Mouse (Mus musculus) kidney, adult 8-10 months (tissue): ENCODE data around the gene Cd4.

Experiments
- DNase-seq, 2 experiments: peaks; one replicate each; pipeline ENCODE4 v3.0.0; 2022

The Cd4 gene

DNA sequence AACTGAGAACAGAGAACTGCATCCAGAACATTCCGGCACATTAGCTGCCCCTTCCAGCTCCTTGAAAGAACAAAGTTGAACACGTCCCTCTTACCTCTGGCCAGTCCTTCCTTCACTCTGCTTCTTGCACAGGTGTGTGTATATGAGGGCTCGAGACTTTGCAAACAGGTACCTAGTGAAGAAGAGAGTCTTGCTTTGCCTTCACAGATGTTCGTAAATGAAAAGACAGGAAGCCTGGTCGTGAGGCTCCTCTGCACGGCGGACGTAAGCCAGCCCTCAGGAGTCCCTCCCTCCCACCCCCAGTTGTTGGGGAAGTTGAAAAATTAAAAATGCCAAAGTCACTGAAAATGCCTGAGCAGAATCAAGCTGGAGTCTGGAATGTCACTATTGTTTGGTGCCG, at the start of gene Cd4:
TSS of gene Cd4 (minus strand) at position 236 of the 400 bp plus-strand sequence.
- no peak for DNase-seq

DNA sequence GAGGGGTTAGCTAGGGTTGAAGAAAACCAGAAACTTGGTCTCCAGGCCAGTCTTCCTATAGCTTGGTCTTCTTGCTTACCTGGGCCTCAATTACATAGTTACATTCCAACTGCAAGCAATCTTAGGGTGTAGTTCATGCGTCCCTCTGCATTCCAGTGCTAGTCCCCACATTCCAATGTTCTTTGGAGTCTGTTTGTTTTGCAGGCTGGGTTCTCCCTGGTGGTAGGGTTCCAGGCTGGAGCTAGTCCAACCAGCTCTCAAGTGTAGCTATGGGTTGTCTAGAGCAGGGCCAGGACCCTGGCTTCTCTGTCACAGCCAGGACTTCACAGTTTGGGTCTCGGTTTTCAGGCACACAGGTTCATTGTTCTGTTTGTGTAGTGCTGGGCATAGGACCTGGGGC, 49.5 kb upstream of the Cd4 start:
- DNase-seq, result no peak

DNA sequence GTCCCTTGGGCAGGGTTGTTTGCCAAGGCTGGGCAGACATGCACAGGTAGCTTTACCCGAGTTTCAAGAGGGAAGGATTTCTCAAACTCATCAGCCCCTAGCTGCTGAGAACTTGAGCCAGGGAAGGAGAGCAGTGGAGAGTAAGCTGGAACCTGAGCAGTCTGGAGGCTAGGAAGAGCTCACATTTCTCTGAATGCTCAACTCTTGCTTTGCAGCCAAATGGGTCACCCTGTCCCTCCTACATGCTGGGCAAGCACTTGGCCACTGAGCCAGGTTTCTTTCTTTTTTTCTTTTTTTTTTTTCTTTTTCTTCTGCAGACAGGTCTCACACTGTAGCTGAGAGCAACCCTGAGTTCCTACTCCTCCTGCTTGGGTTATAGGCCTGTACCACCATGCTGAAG, 48.7 kb upstream of the Cd4 start:
- no peak for DNase-seq

DNA sequence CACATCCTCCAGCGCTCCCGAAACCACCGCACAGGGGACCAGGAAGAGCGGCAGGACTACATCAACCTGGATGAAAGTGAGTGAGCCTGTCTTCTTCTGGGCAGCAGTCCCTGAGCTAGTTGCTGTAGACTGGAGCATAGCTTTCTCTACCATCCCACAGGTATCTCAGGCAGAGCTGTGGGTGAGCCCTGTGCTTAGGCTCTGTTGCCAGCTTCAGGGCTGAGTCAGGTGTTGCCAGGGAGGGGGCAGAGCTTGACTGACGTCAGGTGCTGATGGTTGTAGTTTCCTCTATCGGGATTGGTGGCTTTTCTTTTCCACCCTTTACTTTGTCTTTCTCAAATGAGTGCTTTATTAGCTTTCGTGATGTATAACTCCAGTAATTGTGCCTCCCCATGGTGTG, 46.6 kb upstream of the Cd4 start:
- no peak for DNase-seq

DNA sequence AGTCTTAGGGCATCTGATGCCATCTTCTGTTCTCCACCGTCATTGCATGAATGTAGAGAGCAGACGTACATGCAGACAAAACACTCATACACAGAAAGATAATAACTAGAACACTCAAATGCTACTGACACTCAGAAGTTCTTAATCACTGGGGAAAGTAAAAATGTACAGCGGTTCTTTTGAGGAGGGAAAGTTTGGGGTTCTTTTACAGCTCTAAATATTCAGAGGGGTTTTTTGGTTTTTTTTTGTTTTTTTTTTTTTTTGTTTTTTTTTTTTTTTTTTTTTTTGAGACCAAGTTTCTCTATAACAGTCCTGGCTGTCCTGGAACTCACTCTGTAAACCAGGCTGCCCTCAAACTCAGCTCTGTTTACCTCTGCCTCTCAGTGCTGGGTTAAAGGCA, 45.1 kb upstream of the Cd4 start:
- no peak for DNase-seq

DNA sequence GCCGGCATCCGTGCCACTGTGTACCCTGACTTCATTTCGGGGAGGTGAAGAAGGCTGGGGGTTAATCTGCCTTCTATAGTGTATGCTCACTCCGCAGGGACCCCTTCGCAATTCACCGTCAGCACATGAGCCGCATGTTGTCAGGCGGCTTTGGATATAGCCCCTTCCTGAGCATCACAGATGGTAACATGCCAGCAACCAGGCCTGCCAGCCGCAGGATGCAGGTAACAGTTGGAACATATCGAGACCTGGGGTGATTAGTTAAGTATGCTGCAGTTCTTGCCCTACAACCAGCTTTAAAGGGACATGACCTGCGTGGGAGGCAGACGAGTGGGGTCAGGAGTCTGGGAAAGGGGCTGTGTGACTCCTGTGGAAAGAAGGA, 44.3 kb upstream of the Cd4 start:
- DNase-seq, result no peak

DNA sequence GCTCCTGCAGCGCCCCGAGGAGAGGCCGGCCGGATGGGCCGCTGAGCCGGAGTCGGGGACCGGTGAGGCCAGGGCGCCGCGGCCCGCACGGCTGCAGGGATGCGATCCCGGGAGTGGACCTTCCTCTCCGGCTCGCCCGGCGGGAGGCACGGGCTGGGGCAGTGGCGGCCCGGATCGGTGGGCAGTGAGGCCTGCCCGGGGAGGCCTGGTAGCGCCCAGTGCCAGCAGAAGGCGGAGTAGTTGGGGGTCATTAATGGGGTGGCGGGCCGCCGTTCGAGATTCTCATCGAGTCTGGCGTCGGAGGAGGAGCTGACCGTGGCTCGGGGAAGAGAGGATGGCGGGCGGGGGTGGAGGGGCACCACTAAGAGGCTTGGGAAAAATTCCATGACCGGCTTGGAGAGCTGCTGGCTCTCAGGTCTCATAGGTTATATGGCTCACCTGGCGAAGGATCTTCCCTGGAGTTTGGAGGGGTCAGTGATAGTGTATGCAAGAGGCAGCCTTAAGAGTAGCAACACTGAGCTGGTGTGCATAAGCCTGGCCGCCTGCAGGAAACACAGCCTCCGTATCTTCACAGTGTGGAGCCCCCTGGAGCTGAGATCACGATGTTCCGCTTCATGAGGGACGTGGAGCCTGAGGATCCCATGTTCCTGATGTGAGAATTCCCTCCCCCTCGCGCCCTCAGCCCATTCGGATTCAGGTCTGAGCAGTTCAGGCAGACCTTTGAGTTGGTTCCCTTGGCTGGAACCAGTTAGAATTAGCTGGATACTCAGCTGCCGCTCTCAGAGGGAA, 43.7 kb upstream of the Cd4 start:
- peak in 1 of 2 experiments; percentile 50 for DNase-seq

DNA sequence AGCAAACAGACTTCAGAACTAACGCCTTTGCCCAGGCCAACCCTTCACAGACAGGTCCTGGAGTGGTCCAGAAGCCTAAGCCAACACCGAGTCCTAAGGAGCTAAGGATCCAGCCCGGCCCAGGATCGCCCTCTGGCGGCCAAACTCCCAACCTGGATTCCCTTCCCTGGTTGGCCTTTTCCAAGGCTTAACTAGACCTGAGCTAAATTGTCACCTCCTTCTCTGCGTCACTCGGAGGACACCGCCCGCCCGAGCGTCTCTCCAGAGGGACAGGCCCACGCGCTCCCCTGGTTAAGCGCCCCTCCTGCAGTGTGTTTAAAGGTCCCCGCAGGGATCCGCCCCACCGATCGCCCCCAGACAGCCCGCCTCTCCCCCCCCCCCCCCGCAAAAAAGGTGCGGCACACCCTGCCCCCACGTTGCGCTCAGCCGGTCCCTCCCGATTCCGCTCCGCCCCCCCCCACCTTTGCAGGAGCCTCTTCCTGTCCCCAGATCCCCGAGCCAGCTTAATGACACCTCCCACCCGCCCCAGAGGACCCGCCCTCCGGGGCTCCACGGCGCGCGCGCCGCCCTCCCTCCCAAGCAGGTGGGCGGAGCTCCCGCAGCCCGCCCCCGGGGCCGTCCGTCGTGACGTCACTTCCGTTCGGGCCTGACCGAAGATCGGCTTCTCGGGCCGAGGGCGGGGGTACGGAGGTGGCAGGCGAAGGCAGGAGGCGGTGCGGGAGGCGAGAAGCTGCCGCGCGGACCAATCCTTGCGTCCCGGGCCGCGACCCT, 42.9 kb upstream of the Cd4 start, which contains the start of gene Mlf2:
TSS of gene Mlf2 (plus strand) at position 633 of the 771 bp plus-strand sequence.
- DNase-seq, result peak; percentile 99 to 100

DNA sequence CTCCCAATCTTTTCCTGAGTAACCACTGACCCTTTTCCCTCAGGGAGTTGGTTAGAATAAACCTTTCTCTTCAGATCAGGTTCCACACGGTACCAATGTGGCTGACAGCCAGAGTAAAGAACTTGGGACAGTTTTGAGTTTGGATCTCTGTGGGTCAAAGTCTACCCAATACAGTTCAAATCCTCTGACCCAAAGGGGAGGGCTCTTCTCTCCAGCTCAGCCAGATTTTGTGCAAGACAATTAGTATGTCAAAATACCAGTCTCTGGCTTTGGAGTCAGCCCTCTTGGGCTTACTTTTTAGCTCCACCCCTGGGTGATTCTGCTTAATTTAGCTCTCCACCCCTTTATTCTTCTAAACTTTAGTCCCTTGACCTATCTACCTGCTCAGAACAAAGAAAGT, 42.2 kb upstream of the Cd4 start:
- DNase-seq, result peak; percentile 76 to 88

DNA sequence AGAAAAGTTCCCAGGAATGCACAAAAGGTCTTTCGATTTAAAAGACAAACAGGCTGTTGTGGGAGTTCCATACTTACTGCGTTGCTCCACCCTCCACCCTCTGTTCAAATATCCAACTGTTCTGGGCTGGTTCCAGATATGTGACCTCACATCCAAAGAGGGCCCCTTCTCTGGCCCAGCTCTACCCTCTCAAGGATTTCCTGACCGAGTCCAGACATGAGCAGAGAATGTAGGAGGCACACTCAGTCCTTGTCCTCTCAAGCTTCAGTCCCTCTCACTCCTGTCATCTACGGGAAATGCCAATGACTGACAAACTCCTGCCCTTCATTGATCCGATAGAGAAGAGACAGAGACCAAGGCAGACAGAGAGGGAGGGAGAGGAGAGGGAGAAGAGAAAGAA, 37.9 kb upstream of the Cd4 start:
- DNase-seq, result no peak

DNA sequence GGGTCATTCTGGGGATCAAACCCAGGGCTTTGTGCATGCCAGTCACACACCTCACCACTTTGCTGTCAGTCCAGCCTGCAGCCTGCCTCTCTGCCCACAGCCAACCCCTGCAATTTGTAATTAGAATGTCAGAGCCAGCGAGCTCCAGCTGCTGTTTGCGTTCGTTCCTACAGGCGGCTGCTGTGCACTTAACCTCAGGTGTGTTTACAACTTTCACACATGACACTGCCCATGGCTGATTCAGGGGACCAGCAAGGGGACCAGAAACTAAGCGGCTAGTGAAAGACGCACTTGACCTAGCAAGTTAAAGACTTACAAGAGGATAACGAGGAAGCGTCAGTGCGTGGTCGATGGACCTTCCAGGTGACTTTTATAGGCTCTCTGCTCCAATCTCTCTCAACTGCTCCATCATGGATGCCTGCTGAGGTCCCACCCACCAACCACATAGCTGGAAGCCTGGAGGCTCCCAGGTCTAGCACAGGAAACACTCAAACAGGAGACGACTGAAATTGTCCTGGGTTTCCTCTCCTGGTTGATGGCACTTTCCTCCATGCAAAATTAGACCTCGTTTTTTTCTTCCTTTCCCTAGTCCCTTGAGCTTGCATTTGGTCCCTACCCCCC, 37.3 kb upstream of the Cd4 start:
- peak in 1 of 2 experiments; percentile 54 for DNase-seq

DNA sequence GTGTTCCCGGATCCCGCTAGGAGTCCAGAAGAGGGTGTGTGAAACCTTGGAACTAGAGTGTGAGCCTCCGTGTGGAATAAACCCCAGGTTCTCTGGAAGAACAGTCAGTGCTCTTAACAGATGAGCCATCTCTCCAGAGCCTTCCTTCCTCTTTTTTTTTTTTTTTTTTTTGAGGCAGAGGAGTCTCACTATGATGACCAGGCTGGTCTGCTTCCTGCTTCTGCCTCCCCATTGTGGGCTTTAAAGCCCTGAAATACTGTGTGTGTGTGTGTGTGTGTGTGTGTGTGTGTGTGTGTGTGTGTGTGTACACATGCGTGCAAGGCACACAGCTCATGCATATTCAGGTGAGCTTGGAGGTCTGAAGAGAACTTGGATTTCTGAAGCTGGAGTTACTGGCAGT, 33.5 kb upstream of the Cd4 start:
- no peak for DNase-seq

DNA sequence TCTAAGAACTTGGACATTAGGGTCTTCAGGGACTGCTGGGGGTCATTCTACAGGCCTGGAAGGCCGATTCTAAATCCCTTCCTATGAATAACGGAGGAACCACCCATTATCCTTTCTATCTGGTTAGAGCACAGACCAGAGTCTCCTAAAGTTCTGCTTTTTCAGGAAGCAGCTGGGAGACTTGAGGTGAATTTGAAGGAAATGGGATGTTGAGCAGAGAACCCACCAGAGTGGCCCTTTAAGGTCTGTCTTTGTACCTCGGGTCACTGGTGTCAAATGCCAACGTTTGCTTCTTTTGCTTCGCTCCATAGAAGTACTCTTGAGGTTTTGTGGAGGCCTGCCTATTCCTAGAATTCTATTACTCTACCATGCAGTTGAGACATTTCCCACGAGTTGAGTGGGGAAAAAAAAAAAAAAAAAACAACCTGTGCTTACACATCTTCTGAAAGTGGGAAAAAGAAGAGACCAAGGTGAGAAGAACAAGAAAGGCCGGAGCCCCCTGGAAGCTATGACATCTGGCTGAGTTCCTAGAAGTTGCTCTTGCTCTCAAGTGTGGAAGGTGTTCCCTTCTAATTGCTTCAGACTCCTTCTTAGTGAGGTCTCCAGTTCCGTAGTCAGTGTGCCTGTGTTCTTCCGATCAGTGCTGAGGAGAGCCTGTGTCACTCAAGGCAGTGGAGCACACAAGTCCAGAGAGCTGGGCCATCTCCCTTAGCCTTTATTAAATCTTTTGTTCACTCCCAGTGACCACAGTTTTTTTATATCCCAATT, 32.5 kb upstream of the Cd4 start:
- no peak for DNase-seq

DNA sequence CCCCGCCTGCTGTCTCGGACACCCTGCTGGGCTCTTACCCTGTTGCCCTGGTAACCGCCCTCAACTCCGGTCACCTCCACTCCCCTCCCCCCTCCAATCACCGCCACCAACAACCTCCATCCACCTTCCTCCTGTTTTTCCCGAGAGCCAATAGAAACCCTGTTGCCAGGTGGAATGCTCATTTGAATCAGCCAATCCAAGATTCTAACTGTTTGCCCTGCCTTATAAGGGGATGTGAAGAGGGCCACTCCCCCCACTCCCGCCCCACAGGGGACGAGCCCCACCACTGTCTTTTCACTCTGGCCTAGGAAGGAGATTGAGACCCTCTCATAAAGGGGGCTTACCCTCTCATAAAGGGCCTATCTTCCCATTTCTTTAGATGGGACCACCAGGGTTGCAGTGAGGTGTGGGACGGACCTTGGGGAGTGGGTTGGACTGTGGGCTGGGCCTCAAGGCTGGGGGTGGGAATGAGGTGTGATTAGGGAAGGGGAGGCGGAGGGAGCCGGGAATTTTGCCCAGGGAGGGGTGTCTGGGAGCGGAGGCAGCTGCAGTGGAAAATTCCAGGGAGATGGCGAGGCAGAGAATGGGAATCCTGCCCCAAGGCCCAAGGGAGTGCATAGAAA, 31.8 kb upstream of the Cd4 start, which contains the start of gene Ptms:
TSS of gene Ptms (minus strand) at position 409 of the 623 bp plus-strand sequence.
- DNase-seq, result peak; percentile 95 to 99

DNA sequence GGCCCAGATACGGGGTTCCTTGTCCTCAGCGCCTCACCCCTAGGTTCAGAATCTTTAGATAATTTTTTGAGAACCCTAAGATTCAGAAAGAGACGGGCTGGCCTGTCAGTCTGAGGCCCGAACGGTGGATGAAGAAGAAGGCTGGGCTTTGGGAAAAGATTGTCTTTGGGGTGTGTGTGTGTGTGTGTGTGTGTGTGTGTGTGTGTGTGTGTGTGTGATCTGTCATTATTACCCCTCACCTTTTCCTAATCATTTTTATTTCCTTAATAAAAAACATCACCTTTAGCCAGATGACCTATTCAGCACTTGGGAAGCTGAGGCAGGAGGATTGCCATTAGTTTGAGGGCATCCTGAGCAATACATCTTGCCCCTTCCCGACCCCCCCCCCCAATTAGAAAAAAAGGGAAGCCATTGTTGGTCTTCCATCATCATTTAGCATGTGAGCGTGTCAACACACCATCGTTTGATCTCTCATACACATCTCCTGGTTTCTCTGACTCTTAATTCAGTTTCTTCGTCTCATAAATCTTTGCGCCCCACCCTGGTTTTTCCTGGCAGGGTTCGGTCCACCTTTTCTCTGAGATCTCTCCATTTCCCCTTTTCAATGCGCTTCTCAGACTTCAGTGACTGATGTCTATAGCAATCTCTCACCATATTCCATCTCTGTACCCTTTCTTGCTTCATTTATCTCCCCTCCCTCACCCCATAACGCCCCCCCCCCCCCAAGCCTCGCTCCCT, 31.0 kb upstream of the Cd4 start:
- no peak for DNase-seq

DNA sequence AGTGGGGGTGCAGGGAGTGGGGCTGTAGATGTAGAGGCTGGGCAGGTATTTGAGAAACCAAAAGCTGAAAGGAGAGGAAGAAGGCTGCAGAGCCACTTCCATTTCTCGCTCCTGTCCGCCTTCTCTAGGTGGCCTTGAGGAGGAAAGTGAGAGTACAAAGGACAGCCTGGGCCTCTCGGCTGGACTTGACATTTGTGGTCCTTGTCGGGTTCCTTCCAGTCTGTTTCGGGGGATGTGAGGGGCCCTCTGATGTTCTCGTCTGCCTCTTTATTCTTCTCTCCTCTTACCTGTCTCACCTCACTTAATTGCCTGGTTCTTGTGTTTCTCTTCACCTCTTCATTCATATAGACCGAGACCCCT, 30.3 kb upstream of the Cd4 start:
- DNase-seq, result no peak

DNA sequence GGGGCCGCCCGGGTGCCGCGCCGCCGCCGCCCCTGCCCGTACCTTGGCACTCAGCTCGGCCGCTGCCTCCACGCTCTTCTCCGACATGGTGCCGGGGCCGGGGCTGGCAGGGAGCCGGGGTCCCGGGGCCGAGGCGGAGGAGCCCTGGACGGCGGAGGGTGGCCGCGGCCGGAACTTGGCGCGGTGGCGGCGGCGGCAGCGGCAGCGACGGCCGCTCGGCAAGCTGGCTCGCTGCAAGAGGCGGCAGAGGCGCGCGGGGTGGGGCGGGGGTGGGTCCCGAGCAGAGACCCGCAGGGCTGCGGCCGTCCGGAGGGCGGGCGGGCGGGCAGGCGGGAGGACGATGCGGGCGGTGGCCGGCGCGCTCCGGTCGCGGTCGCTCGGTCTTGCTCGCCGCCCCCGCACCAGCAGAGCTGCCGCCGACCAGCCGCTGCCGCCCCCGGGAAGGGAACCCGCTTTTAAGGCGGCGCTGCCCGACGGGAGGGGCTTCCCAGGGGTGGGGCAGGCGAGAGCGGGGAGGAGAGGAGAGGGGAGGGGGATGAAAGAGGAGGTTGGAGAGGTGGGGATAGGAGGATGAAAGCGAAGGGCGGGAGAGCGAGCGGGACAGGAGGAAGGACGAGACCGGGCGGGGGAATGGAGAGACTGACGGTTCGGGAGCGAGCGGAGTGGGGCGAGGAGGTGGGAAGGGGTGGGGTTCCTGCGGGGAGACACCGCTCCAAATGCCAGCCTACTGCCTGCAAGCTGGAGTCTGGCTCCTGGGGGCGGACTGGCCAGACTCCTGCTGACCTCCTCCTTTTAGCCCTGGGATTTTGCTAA, 29.7 kb upstream of the Cd4 start:
- peak; percentile 92 to 96 for DNase-seq

DNA sequence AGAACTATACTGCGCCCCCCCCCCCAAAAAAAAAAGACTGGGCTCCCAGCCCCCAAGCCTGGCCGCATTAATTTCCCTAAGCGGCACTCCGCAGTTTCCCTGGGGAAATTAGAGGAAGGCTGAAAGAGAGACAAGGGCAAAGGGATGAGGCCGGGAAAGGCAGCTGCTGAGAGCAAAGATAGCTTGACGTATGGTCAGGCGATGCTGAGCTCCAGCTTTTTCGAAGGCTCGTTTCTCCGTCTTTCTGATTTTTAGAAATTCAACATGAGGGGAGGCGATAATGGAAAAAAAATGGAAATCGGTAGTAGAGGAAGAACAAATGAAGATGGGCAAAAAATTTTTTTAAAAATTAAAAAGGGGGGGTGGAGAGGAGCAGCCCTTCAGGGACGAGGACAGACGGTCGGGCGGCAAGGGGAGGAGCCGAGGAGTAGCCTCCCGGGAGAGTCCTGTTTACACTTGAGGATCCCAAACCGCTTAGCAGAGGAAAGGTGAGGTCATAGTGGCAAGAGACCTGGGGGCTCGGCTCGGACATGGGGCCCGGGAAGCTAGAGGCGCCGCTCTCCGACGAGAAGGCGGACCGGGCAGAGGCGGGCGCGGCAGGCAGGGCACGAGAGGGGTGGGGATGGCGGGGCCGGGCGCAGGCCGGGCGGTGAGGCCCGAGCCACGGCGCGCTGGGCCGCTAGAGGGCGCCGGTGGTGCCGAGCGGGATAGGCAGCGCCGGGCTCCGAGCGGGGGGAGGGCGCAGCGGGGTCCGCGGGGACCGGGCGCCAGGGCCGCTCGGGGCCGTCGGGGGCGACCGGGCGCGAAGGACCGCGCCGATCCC, 28.9 kb upstream of the Cd4 start:
- peak; percentile 85 to 90 for DNase-seq

DNA sequence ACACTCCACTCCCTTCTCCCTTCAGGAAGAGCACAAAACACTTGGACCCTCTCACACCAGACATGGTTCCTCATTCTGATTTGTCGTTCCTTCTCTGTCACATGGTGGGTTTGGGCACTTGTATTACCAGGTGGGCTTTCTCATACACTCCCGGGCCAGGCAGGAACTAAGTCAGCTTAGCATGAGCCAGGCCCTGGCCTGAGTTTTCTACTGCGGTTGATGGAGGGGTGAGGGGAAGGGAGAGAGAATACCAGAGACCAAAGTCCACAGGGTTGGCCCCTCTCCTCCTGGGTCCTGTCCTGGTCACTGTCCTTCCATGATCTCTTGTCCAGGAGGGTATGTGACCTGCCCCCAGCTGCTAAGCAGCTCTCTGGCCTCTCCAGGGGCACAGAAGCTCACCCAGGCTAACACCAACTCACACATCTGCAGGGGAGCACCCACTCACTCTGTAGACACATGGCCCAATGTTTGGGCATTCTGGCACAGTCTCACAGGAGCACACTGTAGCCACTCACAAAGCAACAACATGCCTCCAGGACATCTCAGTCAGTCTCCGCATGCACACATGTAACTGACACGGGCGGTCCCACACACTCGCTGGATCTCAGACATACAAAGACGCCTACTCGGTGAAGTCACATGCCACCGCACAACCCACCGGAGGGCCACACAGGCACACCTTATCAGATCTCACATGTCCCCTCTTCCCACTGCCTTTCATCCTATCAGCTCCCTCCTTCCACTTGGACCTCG, 28.1 kb upstream of the Cd4 start:
- peak; percentile 75 to 83 for DNase-seq
